Mouse (Mus musculus) B cell, adult 67 days (primary cell): ENCODE results near the gene Trim66. TPM values are rescaled to one million over a fixed set of nuclear protein-coding genes. Genes with fewer than 3 reads are reported as not detected.

ENCODE experiments used
- total RNA-seq, 2 experiments: library from RNA; stranded (reverse); gene quantifications; 4 replicates each; pipeline ENCODE4 v1.2.4; 2023

Gene Trim66
- total RNA-seq: under 1 TPM; 0.36 to 0.46 TPM

GRCm38 (mm10) chr7:109508034-109508433 lies at the start of gene Trim66:
Trim66 (minus strand) TSS chr7:109508134.

DNA sequence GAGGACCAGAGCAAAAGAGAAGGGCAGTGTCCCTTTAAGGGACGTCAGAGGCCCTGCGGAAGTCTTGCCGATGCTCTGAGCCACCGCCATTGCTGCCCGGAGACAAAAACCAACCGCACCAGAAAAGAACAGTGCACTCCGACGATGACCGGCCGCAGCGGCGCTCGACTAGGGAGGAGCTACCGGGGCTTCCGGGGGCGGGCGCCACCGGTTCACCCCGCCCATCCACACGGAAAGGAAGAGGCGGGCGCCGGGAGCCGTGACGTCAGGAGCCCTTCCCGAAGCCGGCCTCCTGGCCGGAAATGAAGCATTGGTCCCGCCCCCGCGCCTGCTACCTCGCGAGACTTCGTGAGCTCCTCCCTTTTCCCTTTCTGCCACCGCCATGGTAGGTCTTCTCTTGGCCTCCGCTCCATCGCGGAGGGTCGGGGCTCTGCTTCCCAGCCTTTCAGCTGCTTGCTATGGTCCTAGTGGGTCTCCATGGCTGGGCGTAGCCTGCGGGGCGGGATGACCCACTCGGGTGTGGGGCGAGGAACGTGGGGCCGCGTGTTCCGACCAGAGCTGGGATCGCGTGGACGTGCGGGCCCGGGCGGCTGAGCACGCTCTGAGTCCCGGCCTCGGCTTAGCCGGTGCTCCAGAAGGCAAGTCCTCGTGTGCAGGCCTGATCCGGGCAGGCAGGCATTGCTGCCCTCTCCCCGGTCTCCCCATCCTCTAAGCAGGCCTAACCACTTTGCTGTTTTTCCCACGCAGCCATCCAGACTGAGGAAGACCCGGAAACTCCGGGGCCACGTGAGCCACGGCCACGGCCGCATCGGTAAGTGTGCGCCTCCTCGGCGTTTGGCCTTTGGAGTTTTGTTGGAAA lies 11.1 kb upstream of the Trim66 start, which contains the start of gene Rpl27a:
Gene Rpl27a, plus strand, starts transcription at position 310 of the 859 bp plus-strand sequence.

DNA sequence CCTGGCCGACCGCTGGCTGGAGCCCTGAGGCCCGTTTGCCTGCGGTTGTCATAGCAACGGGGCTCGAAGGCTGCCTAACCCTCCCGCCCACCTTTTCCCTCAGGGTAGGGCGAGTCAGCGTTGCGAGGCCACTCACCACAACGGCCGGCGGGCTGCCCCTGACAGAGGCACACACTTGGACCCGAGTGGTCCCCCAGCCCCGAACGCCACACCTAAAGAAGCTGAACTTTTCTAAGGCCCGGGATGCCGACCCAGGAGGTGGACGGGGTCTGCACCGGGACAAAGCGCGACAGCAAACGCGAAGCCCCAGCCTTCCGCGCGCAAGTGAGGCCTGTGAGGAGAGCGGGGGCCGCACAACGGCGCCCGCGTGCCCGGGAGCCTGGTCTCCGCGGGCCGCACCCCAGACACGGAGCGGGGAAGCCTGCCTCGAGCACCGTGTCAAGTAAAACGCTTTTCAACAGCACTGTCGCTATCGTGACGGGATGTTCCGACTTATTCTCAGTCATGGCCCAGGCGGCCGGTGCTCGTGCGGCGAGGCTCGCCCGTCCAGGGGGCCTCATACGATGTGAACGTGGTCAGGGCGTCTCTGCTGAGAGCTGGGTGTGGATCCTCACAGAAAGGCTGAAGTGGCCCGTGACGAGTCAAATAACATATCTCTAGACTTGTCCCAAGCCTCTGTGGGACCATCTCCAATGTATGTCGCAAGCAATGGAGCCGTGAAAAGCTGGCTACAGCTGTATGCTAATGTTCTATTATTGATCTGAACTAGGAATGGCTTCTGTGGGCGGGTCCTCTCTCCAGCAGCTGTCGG lies 68.9 kb downstream of the Trim66 start, which contains the start of gene Stk33:
Gene Stk33, minus strand, starts transcription at position 301 of the 811 bp plus-strand sequence.

Other genes starting within 250 kb of the Trim66 start
- not detected for gene Stk33, start 69.1 kb downstream of the Trim66 start, total RNA-seq
- gene Rpl27a, start 11.0 kb upstream of the Trim66 start, total RNA-seq: 100 to 1,000 TPM; 513 to 551 TPM
- gene St5, start 195.5 kb upstream of the Trim66 start, total RNA-seq: under 1 TPM in 1 of 2 experiments, not detected in 1; 0.12 TPM
- 10 to 100 TPM; 11.1 to 14.6 TPM for gene Akip1, start 195.6 kb upstream of the Trim66 start, total RNA-seq
- gene BC051019, start 215.7 kb upstream of the Trim66 start, total RNA-seq: not detected
- gene Ascl3, start 223.6 kb upstream of the Trim66 start, total RNA-seq: not detected
- 10 to 100 TPM; 27.8 to 28.2 TPM for gene Tmem9b, start 244.7 kb upstream of the Trim66 start, total RNA-seq